Mouse (Mus musculus): ENCODE results near the gene Arid3b. TPM values are rescaled to one million over a fixed set of nuclear protein-coding genes. Genes with fewer than 3 reads are reported as not detected.

The Arid3b gene
- polyA plus RNA-seq, 1 experiment from 2014 or later, result 11.0 TPM

GRCm38 (mm10) chr9:57817220-57817667 is 19.3 kb downstream of the Arid3b start:
- Histone ChIP-seq H3K4me1 (ENCODE audit: control insufficient read depth, low read depth, low read length) (peaks cover 7% of the 10 kb centered on the region), H3K27ac (ENCODE audit: low read length) (no peak overlapping the region), H3K9me3 (replicated peaks; ENCODE audit: control insufficient read depth, low read length) (no peaks in the 10 kb centered on the region), H3K27me3 (ENCODE audit: control insufficient read depth, insufficient read depth, low read depth, low read length) (no peaks in the 10 kb centered on the region), H3K9ac (ENCODE audit: low read depth, low read length) (no peak overlapping the region), H3K36me3 (ENCODE audit: control insufficient read depth, insufficient read depth) (no peaks in the 10 kb centered on the region), H3K4me3 (ENCODE audit: low read depth, low read length) (no peak overlapping the region), H3K4me2 (ENCODE audit: low read depth, low read length) (no peak overlapping the region)
- 51% methylated on average over 6 of the region's 6 CpGs for WGBS (ENCODE audit: insufficient replicate concordance)
- no peak for ATAC-seq (ENCODE audit: low read depth)

- Histone ChIP-seq H3K4me2 (ENCODE audit: low read depth, low read length) (no peak overlapping the region), H3K4me1 (ENCODE audit: control insufficient read depth, low read depth, low read length) (peaks cover 5% of the 10 kb centered on the region), H3K9me3 (replicated peaks; ENCODE audit: control insufficient read depth, low read length) (no peaks in the 10 kb centered on the region), H3K36me3 (ENCODE audit: control insufficient read depth, insufficient read depth) (no peaks in the 10 kb centered on the region), H3K9ac (ENCODE audit: low read depth, low read length) (no peak overlapping the region), H3K27ac (ENCODE audit: low read length) (no peak overlapping the region), H3K4me3 (ENCODE audit: low read depth, low read length) (no peak overlapping the region), H3K27me3 (ENCODE audit: control insufficient read depth, insufficient read depth, low read depth, low read length) (no peaks in the 10 kb centered on the region)
- no peak for ATAC-seq (ENCODE audit: low read depth)
- 67% methylated on average over 3 of the region's 3 CpGs for WGBS (ENCODE audit: insufficient replicate concordance)
Measured at GRCm38 (mm10) chr9:57814866-57815265, 21.7 kb downstream of the Arid3b start.

GRCm38 (mm10) chr9:57814014-57814413 is 22.6 kb downstream of the Arid3b start:
- Histone ChIP-seq H3K4me3 (ENCODE audit: low read depth, low read length) (no peak overlapping the region), H3K27me3 (ENCODE audit: control insufficient read depth, insufficient read depth, low read depth, low read length) (no peaks in the 10 kb centered on the region), H3K36me3 (ENCODE audit: control insufficient read depth, insufficient read depth) (no peaks in the 10 kb centered on the region), H3K9me3 (replicated peaks; ENCODE audit: control insufficient read depth, low read length) (no peaks in the 10 kb centered on the region), H3K27ac (ENCODE audit: low read length) (no peak overlapping the region), H3K4me1 (ENCODE audit: control insufficient read depth, low read depth, low read length) (peaks cover 5% of the 10 kb centered on the region), H3K9ac (ENCODE audit: low read depth, low read length) (no peak overlapping the region), H3K4me2 (ENCODE audit: low read depth, low read length) (no peak overlapping the region)
- WGBS (ENCODE audit: insufficient replicate concordance), result 58% methylated on average over 1 of the region's 1 CpGs
- no peak for ATAC-seq (ENCODE audit: low read depth)

GRCm38 (mm10) chr9:57811793-57812733 is 24.5 kb downstream of the Arid3b start:
- H3K4me2 ChIP-seq (ENCODE audit: low read depth, low read length), result no peak overlapping the region
- WGBS (ENCODE audit: insufficient replicate concordance), result 51% methylated on average over 8 of the region's 8 CpGs
- no peak overlapping the region for H3K9ac ChIP-seq (ENCODE audit: low read depth, low read length)
- H3K4me3 ChIP-seq (ENCODE audit: low read depth, low read length), result no peak overlapping the region
- peaks cover 8% of the 10 kb centered on the region for H3K4me1 ChIP-seq (ENCODE audit: control insufficient read depth, low read depth, low read length)
- H3K9me3 ChIP-seq (replicated peaks; ENCODE audit: control insufficient read depth, low read length), result no peaks in the 10 kb centered on the region
- H3K27ac ChIP-seq (ENCODE audit: low read length), result no peak overlapping the region
- no peaks in the 10 kb centered on the region for H3K36me3 ChIP-seq (ENCODE audit: control insufficient read depth, insufficient read depth)
- ATAC-seq (ENCODE audit: low read depth), result no peak
- no peaks in the 10 kb centered on the region for H3K27me3 ChIP-seq (ENCODE audit: control insufficient read depth, insufficient read depth, low read depth, low read length)

- WGBS (ENCODE audit: insufficient replicate concordance), result 75% methylated on average over 3 of the region's 3 CpGs
- Histone ChIP-seq H3K4me3 (ENCODE audit: low read depth, low read length) (no peak overlapping the region), H3K9ac (ENCODE audit: low read depth, low read length) (no peak overlapping the region), H3K36me3 (ENCODE audit: control insufficient read depth, insufficient read depth) (no peaks in the 10 kb centered on the region), H3K4me1 (ENCODE audit: control insufficient read depth, low read depth, low read length) (peaks cover 16% of the 10 kb centered on the region), H3K27ac (ENCODE audit: low read length) (no peak overlapping the region), H3K4me2 (ENCODE audit: low read depth, low read length) (no peak overlapping the region), H3K9me3 (replicated peaks; ENCODE audit: control insufficient read depth, low read length) (no peaks in the 10 kb centered on the region), H3K27me3 (ENCODE audit: control insufficient read depth, insufficient read depth, low read depth, low read length) (no peaks in the 10 kb centered on the region)
- no peak for ATAC-seq (ENCODE audit: low read depth)
Measured at GRCm38 (mm10) chr9:57810691-57811090, 25.9 kb downstream of the Arid3b start.

- no peak overlapping the region for H3K27ac ChIP-seq (ENCODE audit: low read length)
- WGBS (ENCODE audit: insufficient replicate concordance), result 71% methylated on average over 5 of the region's 5 CpGs
- H3K9ac ChIP-seq (ENCODE audit: low read depth, low read length), result no peak overlapping the region
- H3K36me3 ChIP-seq (ENCODE audit: control insufficient read depth, insufficient read depth), result no peaks in the 10 kb centered on the region
- H3K4me3 ChIP-seq (ENCODE audit: low read depth, low read length), result no peak overlapping the region
- ATAC-seq (ENCODE audit: low read depth), result no peak
- H3K4me2 ChIP-seq (ENCODE audit: low read depth, low read length), result no peak overlapping the region
- no peaks in the 10 kb centered on the region for H3K9me3 ChIP-seq (replicated peaks; ENCODE audit: control insufficient read depth, low read length)
- no peaks in the 10 kb centered on the region for H3K27me3 ChIP-seq (ENCODE audit: control insufficient read depth, insufficient read depth, low read depth, low read length)
- H3K4me1 ChIP-seq (ENCODE audit: control insufficient read depth, low read depth, low read length), result peaks cover 18% of the 10 kb centered on the region
Measured at GRCm38 (mm10) chr9:57808771-57809310, 27.8 kb downstream of the Arid3b start.

- no peaks in the 10 kb centered on the region for H3K36me3 ChIP-seq (ENCODE audit: control insufficient read depth, insufficient read depth)
- no peak overlapping the region for H3K9ac ChIP-seq (ENCODE audit: low read depth, low read length)
- H3K27me3 ChIP-seq (ENCODE audit: control insufficient read depth, insufficient read depth, low read depth, low read length), result no peaks in the 10 kb centered on the region
- no peaks in the 10 kb centered on the region for H3K9me3 ChIP-seq (replicated peaks; ENCODE audit: control insufficient read depth, low read length)
- H3K4me2 ChIP-seq (ENCODE audit: low read depth, low read length), result no peak overlapping the region
- 61% methylated on average over 4 of the region's 4 CpGs for WGBS (ENCODE audit: insufficient replicate concordance)
- no peak overlapping the region for H3K4me3 ChIP-seq (ENCODE audit: low read depth, low read length)
- ATAC-seq (ENCODE audit: low read depth), result peak; percentile 13; the same call in 1 of the 2 replicates
- H3K27ac ChIP-seq (ENCODE audit: low read length), result no peak overlapping the region
- H3K4me1 ChIP-seq (ENCODE audit: control insufficient read depth, low read depth, low read length), result peaks cover 23% of the 10 kb centered on the region
Measured at GRCm38 (mm10) chr9:57807174-57807651, 29.4 kb downstream of the Arid3b start.

- Histone ChIP-seq H3K27ac (ENCODE audit: low read length) (no peak overlapping the region), H3K4me3 (ENCODE audit: low read depth, low read length) (no peak overlapping the region), H3K4me2 (ENCODE audit: low read depth, low read length) (no peak overlapping the region), H3K36me3 (ENCODE audit: control insufficient read depth, insufficient read depth) (no peaks in the 10 kb centered on the region), H3K9me3 (replicated peaks; ENCODE audit: control insufficient read depth, low read length) (no peaks in the 10 kb centered on the region), H3K27me3 (ENCODE audit: control insufficient read depth, insufficient read depth, low read depth, low read length) (no peaks in the 10 kb centered on the region), H3K4me1 (ENCODE audit: control insufficient read depth, low read depth, low read length) (peaks cover 23% of the 10 kb centered on the region), H3K9ac (ENCODE audit: low read depth, low read length) (no peak overlapping the region)
- ATAC-seq (ENCODE audit: low read depth), result no peak
- 47% methylated on average over 1 of the region's 1 CpGs for WGBS (ENCODE audit: insufficient replicate concordance)
Measured at GRCm38 (mm10) chr9:57806066-57806481, 30.5 kb downstream of the Arid3b start.

Data from liver, embryonic 16.5 days (tissue).